Mouse (Mus musculus): ENCODE measurements around the gene Slc26a8. TPM values are rescaled to one million over a fixed set of nuclear protein-coding genes. Genes with fewer than 3 reads are reported as not detected.
A peak's percentile ranks its signal among the peaks of the same experiment; 100 is the strongest.

Slc26a8 gene
- total RNA-seq, 2 experiments from 2014 or later = 1.3 TPM; not detected in 1

DNA sequence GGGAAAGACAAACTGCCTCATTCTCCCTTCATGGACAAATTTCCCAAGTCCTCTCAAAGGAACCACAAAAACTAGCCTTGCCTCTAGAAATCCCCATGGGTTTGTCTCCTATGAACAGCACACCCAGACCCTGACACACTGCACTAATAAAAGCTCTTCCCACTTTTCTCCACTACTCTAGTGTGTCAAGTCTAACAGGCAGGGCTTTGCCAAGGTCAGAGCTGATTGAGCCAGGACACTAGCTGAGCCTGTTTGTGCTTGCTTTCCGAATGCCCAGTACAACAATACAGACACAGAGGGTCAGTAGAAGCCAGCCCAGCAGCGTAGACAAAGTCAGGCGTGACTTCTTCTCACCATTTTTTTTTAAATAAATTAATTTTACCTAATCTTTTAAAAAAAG lies 39.8 kb downstream of the Slc26a8 start:
- ATAC-seq (replicated peaks; ENCODE audit: low FRiP score, poor library complexity, severe bottlenecking) = no peak

DNA sequence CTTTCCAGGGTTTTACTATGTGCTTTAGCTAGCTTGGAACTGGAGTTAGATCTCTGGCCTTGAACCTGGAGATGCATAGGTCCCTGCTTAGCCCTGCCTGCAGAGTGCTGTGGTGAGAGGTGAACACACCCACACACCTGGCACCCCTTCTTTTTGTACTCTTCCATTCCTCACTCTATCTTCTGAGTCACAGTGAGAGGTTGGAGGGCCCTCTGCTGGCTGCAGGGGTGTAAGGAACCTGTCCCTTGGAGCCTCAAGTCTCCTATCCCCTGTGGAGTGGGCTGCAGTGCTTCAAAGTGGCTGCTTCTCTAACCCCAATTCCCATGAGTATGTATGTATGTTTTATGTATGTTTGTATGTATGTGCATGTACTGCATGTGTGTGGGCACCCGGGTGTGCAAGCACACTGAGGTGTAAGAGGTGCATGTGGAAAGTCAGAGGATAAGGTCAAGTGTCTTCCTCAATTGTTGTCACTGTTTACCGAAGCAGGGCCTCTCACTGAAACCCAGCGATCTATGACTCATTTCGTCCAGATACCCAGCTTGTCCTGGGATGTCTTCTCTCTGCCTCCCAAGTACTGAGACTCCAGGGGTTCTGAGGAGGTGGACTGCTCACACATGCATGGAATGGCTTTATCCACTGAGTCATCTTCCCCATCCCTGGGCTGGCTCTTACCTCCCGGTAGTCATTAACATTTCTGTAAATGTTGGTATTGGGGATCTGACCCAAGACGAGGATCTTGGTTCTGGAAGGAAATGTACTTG lies 41.2 kb downstream of the Slc26a8 start:
- ATAC-seq (replicated peaks; ENCODE audit: low FRiP score, poor library complexity, severe bottlenecking) = 0 out of 2 replicates have a peak, but pooled peaks have one; percentile 34

DNA sequence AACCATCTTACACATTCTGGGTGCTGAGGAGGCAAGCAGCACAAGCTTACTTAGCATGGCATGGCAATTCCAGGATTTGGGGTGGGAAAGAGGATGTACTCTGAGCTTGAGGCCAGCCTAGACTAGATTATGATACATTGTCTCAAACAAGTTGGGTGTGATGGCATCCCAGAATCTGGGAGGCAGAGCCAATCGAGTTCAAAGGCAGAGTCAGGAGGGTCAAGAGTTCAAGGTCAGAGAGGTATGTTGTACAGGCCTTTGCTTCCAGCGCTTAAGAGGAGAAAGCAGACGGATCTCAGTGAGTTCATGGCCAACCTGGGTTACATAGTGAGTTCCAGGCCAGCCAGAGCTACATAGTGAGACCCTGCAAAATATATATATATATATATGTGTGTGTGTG lies 43.8 kb downstream of the Slc26a8 start:
- ATAC-seq (replicated peaks; ENCODE audit: low FRiP score, poor library complexity, severe bottlenecking) = no peak

DNA sequence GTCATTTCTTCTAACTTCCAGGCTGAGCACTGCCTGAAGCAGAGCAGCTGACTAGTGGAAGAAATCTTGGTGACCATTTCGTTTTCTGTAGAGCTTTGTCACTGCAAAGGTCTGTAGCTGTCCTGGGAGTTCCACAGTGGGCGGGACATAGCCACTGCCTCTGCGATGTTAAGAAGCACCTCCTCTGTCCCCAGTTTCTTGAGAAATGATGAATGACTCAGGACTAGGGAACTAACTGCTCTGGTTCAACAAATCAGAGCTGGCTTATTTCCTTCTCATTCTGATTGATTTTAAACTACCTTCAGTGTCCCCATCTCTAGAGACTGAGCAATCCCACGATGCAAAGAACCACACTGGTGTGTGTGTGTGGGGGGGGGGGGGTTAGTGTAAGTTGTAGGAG lies 45.9 kb downstream of the Slc26a8 start:
- no peak for ATAC-seq (replicated peaks; ENCODE audit: low FRiP score, poor library complexity, severe bottlenecking)

DNA sequence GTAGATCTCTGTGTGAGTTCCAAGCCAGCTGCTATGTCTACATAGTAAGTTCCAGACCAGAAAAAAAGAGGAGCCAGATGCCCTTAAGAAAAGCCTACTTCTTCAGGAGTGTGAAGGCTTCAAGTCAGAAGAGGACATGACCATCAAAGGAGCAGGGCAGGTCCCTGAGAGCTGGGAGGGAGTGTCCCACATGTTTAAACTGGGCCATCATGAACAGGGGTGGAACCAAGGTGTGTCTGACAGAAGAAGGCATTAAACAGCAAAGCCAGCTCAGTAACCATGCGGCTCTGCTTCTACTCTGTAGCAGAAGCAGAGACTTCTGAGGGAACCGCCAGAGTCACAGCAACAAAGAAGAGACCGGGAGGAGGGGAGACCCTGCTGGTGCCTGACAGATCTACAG lies 46.3 kb downstream of the Slc26a8 start:
- ATAC-seq (replicated peaks; ENCODE audit: low FRiP score, poor library complexity, severe bottlenecking) = no peak

DNA sequence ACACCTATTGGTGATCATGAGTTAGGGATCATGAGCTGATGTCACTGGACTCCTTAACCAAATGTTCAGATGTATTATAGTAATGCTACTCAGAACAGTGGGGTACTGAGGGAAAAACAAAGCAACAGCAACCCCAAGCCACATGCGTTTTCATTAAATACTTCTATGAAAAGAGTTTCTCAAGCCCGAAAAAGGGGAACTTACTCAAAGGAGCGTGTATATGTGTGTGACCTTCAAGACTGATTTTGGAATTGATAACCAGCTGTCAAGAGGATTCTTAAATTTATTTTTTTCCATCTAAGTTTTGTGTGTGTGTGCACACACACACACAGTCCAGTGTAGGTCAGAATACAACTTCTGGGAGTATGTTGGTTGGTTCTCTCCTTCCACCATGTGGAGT lies 49.9 kb downstream of the Slc26a8 start:
- no peak for ATAC-seq (replicated peaks; ENCODE audit: low FRiP score, poor library complexity, severe bottlenecking)

DNA sequence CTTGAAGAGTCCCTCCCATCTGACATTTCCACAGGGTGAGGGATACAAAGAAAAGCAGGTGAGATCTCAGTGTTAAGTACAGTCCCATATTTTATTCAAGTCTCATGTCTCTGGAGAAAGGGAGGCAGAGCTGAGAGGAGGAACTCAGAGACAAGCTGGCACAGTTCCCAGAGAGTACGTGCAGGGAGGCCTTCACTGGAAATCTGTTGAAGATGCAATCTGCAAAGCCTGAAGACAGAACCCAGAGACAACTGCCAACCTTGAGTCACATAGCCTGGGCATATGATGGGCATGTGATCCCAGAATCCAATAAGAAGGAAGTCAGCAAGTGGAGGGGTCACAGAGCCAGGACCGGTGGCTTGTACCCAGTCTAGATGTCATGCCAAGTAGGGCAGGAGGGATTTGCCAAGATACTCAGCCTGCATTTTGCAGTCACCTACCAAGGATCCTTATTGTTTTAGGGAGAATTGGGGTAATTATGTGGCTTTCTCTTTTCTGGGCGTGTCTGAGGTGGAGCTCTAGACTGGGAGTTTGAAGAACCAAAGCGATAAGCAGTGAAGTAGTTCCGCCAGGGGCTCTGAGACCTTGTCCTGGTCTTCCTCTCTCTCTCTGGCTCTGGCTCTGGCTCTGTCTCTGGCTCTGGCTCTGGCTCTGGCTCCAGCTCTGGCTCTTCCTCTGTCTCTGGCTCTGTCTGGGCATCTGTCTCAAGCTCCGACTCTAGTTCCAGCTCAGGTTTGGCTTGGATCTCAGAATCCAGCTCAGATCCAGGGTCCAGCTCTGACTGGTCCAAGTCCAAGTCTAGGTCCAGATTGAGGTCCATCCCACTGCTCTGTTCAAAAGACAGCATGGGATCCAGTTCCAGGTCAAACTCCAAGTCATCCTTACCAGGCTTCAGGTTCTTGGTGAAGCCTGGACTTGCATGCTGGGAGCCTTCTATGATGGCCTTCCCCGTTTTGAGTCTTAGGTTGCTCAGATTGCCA lies 52.0 kb downstream of the Slc26a8 start:
- no peak for ATAC-seq (replicated peaks; ENCODE audit: low FRiP score, poor library complexity, severe bottlenecking)

DNA sequence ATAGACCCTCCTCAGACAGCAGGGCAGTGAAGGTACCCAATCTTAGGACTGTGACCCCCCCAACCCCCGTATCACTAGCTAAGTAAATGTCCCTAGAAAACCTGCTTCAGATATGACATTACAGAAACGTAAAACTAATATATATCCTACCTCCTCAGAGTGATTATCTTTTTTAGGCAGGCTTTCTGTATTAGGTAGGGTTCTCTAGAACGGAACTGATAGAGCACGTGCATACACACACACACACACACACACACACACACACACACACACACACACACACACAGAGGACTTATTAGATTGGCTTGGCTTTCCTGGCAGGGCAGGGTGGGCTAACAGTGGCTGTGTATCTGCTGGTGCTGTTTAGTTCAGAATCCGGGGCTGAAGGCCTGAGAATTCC lies 54.2 kb downstream of the Slc26a8 start:
- ATAC-seq (replicated peaks; ENCODE audit: low FRiP score, poor library complexity, severe bottlenecking) = no peak

DNA sequence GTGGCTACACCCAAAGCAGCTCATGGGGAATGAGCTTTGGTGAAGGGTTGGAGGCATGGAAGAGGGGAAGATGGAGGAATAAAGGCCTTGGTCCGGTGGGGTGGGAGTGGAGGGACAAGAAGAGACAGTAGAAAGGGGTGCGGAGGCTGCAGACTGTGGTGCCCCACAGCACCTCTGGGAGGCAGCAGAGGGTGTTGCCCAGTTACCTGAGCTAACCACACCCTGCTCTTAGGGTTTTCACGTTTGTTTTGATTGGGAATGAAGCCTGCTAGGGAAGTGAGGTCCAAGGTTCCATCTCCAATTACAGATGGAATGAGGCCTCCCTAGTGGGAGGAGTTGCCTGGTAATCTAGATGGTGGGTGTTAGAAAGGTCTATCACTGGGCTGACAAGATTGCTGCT lies 60.9 kb downstream of the Slc26a8 start:
- peak; percentile 60 for ATAC-seq (replicated peaks; ENCODE audit: low FRiP score, poor library complexity, severe bottlenecking)

DNA sequence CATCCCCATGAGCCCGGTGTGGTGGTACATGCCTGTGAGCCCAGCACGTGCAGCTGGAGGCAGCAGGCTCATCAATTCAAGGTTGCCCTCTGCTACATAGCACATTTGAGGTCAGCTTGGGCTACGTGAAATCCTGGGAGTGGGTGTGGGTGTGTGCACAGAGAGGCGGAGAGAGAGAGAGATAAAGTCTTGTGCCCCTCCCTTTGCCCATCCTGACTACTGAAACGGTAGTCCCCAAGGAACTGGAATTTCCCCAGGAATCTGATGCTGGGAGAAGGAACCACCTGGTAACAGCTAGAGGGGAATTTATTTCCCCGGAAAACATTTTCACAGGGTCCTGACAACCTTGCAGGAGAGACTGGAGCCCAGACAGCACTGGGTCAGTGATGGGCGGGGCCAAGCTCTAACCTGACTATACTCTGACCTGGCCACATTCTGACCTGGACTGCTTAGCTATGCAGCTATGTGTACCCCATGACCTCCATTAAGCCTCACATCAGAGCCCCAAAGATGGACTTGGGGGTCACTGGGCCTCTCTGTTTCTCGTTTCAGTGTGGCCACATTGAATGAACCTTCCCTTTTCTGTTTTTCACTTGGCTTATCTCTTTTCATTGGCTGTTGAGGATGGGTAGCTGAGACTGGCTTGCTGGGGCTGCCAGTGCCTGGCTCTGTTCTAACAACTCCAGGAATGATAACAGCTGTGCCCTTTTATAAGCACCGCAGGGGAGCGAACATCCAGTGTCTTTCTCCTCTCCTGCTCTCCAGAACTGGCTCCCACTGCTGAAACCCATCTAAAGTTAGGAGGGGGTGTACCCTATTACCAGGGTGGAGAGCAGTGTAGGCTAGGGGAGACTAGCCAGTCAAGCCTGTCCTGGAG lies 61.5 kb downstream of the Slc26a8 start:
- ATAC-seq (replicated peaks; ENCODE audit: low FRiP score, poor library complexity, severe bottlenecking) = no peak

DNA sequence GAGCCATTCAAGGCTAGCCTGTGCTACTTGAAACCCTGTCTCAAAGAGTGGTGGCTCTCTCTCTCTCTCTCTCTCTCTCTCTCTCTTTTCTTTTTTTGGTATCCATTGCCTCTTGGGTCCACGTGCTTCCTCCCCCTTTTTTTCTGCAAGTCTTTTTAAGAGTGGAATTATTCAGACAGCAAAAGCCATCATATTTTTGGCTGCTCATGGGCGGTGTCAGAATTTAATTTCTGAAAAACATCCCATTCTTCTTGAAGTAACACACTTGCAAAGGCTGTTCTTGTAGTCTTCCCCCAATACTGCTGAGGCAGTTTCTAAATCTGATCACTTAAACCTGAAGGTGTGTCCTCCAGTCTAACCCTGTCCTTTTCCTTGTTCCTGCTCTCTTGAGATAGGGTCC lies 63.1 kb downstream of the Slc26a8 start:
- ATAC-seq (replicated peaks; ENCODE audit: low FRiP score, poor library complexity, severe bottlenecking) = no peak

DNA sequence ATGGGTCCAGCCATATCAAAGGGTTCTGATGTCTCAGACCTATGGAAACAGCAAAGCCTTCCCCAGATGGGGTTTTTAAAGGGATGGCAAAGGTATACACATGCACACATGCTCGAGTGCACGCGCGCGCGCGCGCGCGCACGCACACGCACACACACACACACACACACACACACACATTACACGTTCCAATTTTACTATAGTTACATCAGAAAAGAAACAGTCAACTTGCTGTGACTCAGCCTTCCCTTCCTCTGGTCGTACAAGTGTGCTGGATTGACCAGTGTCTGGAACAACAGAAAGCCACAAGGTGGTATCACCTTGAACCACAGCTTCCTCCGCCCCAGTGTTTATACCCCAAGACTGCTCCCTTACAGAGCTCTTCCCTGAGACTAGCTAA lies 64.7 kb downstream of the Slc26a8 start:
- no peak for ATAC-seq (replicated peaks; ENCODE audit: low FRiP score, poor library complexity, severe bottlenecking)

DNA sequence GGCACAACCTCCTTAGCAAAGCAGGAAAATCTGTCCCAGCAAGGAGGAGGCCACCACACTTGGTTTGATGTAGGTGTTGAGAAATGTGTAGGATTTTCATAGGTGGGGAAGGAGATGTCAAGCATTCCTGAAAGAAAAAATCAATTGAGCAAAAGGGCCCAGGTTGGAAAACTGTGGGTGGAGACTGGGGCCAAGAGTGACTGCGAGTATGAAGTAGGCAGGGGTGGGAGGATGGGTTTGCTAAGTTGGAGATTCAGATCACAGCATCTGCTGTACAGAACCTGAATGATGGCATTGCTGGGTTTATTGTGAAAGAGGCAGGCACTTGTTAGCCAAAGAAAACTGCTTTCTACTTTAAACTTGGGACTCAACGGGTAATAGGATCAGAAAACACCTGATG lies 65.2 kb downstream of the Slc26a8 start:
- no peak for ATAC-seq (replicated peaks; ENCODE audit: low FRiP score, poor library complexity, severe bottlenecking)

DNA sequence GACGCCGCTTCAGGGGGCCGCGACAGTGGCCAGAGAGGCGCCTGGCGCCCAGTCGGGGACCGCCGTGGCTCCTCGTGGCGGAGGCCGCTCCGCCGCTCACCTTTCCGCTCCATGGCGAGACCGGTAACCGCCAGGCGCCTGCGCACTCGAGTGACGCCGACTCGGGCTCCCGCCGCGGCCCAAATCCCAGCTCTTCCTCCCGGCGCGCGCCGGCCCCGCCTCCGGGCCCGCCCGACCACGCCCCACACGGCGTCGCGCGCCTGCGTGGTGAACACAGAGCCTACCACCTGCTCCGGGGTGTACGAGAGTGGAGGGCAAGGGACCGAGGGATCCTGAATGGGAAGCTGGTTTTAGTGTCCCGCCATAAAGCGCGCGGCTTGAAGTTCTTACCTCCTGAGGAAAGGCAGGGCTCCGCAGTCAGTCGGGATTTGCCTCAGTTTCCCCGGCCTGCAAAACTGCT lies 67.7 kb downstream of the Slc26a8 start, which contains the start of gene Srpk1:
TSS of gene Srpk1 (minus strand) at position 410 of the 460 bp plus-strand sequence.
- ATAC-seq (replicated peaks; ENCODE audit: low FRiP score, poor library complexity, severe bottlenecking) = peak; percentile 86

DNA sequence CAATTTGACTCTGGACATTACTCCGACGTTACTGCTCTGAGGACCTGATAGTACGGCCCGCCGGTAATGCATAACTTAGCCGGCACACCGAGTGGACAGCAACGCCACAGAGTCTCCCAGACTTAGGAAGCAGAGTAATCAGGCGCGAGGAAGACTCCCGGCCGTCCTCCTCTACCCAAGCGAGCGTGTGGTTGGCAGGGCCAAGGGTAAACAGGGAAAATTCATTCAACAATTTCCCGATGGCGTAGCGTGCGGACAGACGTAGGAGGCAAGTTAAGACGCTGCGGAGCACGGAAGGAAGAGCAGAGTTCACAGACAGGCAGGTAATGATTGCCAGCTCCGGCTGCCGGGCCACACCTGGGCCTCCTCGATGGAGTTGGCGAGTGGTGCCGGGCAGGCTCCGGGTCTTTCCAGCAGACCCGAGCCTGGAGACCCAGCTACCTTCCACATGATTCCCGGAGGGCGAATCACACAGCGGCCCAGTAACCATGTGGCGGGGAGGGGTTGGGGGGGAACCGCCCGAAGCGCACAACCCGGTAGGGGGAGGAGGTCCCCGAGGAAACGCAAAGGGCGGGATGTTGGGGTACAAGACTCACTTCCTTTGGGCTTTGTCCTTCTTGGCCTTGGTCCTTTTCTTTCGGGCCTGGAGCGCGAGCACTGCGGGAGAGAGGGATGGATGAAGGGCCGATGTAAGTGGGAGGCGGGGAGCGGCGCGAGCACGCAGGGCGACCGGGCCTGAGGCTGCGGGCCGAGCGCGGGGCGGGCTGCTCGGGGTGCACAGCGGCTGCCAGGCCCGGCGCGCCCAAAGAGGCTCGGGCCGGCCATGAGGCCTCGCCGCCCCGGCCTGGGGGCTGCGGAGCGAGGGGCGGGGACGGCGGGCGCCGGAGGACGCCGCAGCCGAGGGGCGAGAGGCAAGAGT lies 68.4 kb downstream of the Slc26a8 start:
- peak; percentile 39 for ATAC-seq (replicated peaks; ENCODE audit: low FRiP score, poor library complexity, severe bottlenecking)

DNA sequence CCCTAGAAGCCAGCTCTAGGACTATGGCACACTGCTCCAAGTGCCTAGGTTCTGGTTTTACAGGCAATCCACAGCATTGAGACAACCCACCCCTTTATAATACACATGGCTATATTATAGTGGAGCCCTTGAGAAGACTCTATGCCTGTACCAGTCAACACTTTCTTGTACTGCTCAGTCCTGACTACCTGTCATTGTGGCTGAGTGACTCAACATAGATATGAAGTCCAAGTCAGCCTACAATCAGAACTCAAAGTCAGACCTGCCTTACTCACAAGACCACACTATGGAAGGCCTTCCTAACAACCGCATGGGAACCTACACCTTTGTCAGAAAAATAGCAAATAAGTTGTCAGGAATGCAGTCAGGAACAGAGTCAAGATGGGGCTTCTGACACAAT lies 71.3 kb downstream of the Slc26a8 start:
- no peak for ATAC-seq (replicated peaks; ENCODE audit: low FRiP score, poor library complexity, severe bottlenecking)

DNA sequence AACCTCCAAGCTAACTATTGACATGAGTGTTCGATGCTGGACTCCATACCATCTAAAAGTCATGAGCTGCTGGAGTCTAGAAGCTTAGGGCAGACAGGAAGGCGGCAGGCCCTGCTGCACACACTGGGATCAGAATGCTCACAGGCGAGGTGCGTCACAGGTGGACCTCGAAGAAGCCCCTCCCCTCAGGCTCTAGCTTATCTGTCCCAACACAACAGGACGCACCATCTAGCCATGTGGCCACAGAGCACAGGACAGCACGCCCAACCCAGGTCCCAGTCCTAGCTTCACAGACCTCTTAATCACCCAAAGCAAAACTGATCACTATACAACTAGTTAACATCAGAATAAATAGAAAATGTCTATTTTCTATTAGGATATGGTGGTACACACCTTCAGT lies 71.9 kb downstream of the Slc26a8 start:
- peak; percentile 51 for ATAC-seq (replicated peaks; ENCODE audit: low FRiP score, poor library complexity, severe bottlenecking)

DNA sequence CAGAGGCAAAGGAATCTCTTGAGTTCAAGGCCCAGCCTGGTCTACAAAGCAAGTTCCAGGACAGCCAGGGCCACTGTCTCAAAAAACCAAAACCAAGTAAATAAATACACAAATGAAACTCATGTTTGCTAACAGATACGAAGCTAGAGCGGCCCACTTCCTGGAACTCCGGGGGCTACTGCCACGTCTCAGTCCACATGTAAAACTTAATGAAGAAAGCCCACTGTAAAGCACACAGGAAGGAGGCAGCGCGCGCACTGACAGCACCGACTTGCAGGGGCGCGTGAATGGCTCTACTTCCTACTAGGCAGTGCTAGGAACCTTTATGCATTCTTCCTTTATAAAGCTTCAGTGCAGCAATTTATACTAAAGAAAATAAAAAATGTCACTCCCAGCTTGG lies 72.4 kb downstream of the Slc26a8 start:
- no peak for ATAC-seq (replicated peaks; ENCODE audit: low FRiP score, poor library complexity, severe bottlenecking)

DNA sequence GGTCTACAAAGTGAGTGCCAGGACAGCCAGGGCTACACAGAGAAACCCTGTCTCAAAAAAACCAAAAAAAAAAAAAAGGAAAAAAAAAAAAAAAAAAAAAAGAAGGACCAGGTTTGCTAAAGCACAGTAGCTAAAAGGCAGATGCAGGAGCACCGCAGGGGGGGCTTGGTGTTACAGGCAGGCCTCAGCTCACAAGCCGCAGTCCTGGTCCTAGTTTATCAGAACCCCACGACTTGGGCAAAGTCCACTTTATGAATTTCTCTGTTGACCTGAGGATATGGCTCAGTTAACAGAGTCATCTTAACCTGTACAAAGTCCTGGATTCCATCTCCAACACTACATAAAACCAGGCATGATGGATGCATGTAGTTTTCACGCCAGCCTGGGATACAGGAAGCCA lies 74.7 kb downstream of the Slc26a8 start:
- ATAC-seq (replicated peaks; ENCODE audit: low FRiP score, poor library complexity, severe bottlenecking) = no peak

Data from erythroid progenitor cell, adult 5-6 weeks (primary cell).